Mouse (Mus musculus) adrenal gland (tissue): ENCODE measurements around the gene Zc3h12a.

Experiments used
- intact Hi-C: fragments of 180-260 bp; cut with DNase I; formaldehyde crosslinking; loops from one replicate; pipeline ENCODE4 v1.15.1; 2025
- long read RNA-seq, 2 experiments: library from polyadenylated mRNA; unstranded; transcript quantifications; one replicate each; pipeline ENCODE4 v2.0.0; 2020; ENCODE audit warnings: borderline replicate concordance in 1 of 2; ENCODE audit not compliant: insufficient replicate concordance in 1 of 2

Gene Zc3h12a
- long read RNA-seq, experiment 1: 0 reads
- long read RNA-seq, experiment 2: 0 reads

DNA sequence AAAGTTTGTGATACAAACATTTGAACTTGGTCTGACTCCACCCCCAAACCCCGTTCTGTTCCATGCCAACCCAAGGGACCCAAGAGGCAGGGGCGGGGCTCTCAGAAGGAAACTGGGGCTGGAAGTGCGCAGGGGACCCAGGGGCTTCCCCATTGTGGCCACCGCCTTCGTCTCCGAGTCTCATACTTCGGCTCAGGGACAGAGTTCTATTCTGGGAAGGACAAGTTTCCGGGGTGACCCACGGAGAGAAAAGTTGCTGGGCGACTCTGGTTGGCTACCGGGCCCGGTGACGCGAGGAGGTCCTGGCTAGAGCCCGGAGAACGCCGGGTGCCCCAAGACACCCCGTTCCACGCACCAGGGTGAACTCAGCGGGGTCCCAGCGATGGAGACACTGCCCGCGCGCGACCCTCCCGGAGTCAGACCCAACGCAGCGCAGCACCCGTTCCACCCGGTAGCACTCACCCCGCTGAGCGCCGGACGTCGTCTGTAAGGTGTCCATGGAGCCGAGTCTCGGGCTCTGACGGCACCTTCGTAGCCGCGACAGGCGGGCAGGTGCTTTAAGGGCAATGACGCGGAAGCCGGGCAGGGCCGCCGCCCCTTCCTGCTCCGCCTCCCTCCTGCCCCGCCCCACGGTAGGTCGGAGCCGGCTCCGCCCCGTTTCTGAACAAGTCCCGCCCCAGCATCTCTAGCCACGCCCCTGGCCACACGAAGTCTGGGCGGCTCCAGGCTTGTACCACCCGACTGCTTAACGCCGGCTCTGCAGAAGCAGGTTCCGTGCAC is at the start of gene Zc3h12a:
Zc3h12a (minus strand) TSS at position 536 of the 780 bp plus-strand sequence.
- intact Hi-C loops: no loop called here

DNA sequence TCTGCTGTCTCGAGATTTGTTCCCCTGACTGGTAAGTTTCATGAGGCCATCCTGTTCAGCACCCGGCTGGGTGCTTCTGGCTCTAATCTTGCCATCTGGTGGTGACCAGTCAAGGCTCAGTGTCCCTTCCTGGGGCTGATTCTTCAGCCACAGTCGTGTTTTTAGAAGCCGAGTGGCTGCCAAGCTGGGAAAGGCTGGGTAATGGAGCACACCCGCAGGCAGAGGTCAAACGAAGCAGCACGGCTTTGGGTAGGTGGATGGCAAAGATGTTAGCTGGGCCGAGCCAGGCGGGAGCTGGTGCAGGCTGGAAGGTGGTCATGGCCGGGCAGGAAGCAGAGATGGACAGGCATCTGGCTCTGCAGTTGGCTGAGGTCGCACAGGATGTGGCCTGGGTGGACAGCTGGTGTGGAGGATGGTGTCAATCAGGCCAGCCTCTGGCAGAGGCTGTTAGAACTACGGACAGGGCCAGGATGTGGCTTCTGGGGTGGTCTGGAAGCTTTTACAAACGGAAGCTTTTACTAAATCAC is 49.1 kb upstream of the Zc3h12a start:
- intact Hi-C loops: no loop called here

DNA sequence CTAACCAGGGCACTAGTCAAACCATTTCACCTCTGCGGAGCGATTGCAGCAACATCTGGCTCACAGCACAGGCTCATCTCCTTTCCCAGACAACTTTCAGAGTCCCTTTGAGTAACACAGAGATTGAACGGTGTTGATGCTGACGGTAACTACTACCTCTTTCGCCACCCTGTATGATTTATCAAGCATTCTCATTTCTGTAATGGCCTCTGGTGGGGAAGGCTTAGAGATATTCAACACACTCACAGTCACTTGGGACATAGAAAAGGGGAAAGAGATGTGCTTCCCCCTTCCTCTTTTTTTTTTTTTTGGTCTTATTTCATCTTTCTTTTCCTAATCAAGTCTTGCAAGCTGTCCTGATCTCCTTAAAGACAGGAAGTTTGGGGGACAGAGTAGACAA is 48.5 kb upstream of the Zc3h12a start:
- intact Hi-C loops: no loop called here

DNA sequence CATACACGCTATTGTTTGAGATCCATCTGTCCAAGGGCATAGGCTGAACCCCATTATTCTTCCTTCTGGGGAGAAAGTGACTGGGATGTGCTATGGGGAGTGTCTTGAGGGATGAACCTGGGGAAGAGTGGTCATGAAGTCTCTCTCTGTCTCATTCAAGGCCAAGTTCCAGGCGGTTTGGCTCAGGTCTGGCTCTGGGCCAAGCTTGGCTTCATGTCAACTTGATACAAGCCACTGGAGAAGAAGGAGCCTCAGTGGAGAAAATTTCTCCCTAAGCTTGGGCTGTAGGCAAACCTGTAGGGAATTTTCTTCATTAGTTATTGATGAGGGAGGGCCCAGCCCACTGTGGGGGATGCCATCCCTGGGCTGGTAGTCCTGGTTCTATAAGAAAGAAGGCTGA is 48.0 kb upstream of the Zc3h12a start:
- intact Hi-C loops: no loop called here

DNA sequence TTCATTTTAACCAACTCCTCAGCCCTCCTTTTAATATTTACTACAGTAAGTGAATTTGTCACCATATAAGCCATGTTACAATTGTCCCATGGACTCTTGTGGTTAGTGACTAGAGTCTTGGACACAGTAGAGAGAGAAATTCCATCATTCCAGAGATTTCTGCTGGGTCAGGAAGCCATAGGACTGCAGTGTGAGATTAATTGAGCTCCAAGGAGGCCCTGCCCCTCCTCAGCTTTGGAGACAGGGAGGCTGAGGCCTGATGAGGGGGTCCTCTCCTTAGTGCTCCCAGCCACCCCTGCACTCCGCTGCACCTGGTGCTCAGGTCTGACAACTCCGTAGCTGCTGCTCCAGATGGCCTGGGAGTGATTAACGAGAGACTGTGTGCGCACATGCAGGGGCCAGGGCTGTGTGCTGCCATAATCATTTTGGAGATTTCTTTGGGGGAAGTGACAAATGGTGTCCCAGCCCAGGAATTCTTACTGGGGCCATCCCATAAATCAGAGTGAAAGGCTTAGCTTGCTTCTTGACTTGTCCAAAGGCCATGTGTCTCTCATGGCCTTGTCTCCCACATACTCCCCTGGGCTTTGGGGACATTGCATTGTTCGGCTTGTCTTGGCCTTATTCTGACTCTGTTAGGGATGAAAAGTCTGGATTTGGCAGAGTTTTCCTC is 47.0 kb upstream of the Zc3h12a start:
- intact Hi-C loops: no loop called here

DNA sequence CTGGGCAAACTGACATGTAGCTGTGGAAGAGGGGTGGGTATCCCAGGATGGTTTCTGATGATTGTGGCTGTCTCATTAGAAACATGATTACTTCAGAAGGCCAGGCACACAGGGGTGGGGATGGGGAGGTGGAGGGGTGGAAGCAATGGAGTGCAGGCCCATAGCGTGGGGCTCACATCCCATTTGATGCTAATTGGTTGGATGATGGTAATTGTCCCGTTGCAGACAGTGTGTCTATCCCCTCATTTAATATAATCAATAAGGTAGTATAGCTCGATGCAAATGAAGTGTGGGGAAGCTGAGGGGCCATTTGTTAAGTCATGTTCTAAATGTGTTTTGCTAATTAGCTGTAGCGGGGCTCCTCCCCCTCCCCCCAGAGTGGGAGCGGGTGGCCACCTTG is 45.5 kb upstream of the Zc3h12a start:
- intact Hi-C loops: no loop called here

DNA sequence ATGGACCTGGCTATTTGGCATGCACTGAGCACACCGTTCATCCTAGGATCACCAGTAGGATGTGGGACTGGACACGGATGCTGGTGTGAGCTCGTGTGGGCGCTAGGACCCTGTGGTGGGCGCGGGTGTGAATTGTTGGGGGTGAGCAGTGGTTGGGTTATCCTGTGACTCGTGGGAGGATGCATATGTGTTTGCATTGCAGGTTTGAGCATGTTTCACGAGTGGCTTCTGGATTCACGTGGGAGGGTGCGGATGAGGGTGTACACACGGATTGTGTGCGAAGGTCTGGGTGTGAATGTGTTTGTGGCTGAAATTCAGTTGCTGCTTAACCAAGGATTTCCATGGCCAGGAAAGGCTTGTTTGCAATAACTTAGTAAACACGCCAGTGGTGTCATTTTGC is 45.1 kb upstream of the Zc3h12a start:
- intact Hi-C loops: no loop called here

DNA sequence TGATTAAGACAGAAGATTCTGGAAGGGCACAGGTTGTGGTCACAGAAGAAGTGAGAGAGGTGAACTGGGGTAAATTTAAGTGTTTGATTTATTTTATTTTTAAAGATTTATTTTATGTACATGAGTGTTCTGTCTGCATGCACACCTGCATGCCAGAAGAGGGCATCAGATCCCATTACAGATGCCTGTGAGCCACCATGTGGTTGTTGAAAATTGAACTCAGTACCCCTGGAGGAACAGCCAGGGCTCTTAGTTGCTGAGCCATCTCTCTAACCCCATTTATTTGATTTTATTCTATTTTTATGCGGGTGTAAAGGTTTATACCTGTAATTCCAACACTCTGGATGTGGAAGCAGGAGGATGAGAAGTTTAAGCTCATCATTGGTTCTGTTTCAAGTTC is 40.1 kb upstream of the Zc3h12a start:
- intact Hi-C loops: loop anchor here (10.0 kb wide), 1 partner anchor 537 kb away; no protein-coding TSS in a partner anchor

DNA sequence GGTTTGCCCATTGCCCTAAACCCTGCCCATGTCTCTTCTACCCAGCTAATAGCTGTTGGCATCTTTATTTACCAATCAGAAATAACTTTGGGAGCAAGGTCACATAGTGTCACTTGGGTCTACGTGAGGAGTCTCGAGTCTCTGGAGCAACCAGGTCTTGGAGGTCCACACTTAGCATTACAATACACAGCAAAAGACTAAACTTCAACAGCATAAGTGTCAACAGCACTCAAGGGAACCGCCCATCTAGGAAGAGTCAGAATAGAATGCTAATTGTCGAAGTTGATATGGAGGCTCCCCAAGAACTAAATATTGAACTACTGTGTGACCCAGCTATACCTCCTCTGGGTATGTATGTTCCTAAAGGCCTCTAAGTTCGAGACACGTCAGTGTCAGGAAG is 37.2 kb upstream of the Zc3h12a start:
- intact Hi-C loops: loop anchor here (5.0 to 10.0 kb wide), 3 partner anchors 57 to 797 kb away; no protein-coding TSS in a partner anchor

DNA sequence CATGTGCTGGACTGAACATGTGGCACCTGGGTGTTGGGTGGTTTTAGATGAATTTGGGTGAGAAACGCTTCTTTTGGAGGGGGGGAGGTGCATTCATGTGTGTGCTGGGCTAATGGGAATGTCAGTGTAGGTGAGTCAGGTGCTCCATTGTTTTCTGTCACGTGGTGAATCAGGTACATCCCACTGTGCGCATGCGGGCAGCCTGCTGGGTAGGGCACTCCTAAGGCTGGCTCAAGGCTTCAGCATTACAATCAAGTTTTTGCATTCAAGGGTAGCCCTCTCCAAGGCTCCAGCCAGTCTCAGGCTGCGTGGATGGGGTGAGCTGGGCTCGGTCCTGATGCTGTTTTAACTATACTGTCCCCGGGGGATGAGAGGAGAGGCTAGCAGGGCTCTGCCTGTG is 35.1 kb upstream of the Zc3h12a start:
- intact Hi-C loops: loop anchor here (5.0 to 10.0 kb wide), 3 partner anchors 60 to 800 kb away; no protein-coding TSS in a partner anchor

DNA sequence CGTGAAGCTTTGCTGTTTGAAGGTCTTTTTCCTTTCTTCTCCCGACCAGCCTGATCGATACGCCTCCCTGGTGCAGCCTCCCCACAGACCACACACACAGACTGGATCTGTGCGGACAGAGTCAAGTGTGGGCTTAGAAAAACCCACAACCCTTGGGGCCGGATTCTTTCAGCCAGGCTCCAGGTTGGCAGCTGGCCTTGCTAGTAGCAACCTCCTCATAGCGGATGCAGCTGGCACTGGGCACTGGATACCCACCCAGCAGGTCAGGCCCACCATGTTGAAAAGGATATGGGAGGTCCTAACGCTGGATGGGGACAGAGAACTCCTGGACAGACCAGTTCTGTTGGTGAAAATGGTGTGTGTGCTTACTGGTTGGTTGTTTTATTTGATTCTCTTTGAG is 33.8 kb upstream of the Zc3h12a start:
- intact Hi-C loops: loop anchor here (5.0 to 10.0 kb wide), 3 partner anchors 61 to 801 kb away; no protein-coding TSS in a partner anchor

DNA sequence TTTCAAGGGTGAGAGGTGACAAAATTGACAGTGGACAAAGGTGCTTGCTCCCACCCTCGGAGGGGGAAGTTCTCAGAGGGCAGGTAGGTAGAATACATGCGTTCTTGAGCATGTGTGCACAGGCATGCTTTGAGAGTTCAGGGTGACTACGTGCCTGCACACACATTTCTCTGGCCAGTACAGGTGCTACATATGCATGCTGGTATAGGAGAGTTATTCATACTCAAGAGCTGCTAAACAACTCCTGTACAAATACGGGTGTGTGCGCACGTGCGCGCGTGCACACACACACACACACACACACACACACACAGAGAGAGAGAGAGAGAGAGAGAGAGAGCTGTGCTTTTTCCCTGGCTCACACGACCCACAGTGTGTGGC is 33.3 kb upstream of the Zc3h12a start:
- intact Hi-C loops: loop anchor here (5.0 to 10.0 kb wide), 3 partner anchors 61 to 801 kb away; no protein-coding TSS in a partner anchor

DNA sequence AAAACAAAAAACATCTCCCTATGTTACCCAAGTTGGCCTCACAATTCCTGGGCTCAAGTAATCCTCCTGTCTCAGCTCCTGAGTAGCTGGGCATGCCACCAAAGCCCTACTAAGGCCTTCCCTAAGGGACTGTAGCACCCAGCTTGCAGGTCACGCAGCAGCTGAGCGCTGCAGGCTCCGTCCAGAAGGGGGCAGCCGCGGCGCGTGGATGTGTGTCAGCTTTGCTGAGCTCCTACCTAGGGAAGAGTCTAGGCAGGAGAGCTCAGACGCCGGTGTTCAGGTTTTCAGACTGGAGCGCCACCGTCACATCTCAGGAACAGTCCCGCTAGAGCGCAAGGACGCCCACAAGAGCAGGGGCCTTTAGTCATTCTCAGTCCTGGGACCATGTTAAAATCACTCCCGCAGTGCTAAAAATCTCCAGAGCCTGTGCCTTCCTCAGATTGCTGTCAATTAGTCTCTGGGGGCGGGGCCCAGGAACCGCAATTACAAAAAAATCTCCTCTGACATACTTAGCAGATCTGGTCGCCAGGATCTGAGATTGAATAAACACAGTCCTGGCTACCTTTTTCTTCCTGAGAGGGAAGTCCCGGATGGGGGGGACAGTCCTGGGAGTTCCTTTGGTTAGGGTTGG is 32.8 kb upstream of the Zc3h12a start:
- intact Hi-C loops: loop anchor here (5.0 to 10.0 kb wide), 3 partner anchors 62 to 802 kb away; no protein-coding TSS in a partner anchor

DNA sequence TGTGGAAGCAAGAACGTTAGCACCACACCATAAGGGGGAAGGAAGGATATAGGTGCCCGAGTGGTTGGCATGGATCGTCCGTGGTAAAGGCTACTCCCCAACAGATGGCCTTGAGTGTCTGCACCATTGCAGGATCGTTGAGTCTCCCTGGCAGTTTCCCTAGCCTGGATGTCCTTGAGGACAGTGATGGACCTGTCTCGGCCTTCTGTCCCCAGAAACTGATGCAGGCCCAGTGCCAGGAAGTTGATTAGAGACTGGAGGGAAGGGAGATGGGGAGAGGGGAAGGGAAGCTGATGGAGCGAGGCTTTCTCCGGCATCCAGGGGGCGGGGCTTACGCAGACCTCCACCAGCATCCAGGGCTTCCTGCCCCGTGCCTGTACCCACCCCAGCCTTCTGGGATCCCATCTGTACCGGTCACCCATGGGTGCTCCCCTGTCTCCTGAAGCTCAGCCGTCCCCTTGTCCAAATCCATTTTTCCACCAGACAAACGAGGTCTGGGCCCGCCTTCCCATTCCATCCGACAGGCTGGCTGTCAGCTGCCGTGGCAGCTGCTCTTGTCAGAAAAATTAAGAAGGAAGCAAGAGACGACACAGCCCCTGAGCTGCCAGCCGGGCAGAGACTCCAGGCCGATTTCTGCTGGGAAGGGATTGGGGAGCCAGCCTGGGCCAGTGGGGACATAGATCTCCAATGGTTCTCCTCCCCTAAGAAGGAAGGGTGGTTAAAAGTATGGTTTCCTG is 31.1 kb upstream of the Zc3h12a start:
- intact Hi-C loops: no loop called here

DNA sequence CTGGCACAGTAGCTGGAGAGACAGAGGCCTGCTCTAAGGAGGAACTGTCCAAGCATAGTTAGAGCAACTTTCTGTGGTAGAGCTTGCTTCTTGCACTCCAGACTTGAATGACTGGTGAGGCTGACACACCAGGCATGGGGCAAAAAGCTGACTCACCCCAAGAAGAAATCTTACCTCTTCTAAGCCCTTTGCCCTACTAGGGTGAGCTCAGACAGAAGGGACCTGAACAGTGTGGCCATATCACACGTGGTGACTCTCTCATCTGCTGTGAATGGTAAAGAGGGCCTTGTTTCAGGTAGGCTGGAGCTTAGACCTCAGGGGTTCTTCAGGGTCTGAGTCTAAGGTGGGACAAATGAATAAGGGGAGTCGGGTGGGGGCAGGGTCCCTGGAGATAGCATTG is 30.4 kb upstream of the Zc3h12a start:
- intact Hi-C loops: no loop called here

DNA sequence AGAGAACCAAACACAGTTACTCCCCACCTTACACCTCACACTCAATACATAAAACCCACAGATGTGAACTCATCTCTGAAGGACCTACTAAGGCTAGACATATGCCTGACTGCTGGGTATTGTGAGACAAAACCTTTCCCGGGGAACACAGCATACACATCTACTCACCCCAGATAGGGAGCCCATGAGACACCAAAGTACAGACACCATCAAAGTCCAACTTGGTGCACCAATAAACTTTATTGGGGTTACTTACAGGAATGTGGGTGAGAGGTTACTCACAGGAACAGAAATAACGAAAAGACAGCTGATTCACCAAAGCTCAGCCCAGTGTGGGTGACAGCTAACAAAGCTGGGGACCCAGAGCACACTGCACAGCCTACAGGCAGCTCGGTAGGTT is 29.7 kb upstream of the Zc3h12a start:
- intact Hi-C loops: no loop called here

DNA sequence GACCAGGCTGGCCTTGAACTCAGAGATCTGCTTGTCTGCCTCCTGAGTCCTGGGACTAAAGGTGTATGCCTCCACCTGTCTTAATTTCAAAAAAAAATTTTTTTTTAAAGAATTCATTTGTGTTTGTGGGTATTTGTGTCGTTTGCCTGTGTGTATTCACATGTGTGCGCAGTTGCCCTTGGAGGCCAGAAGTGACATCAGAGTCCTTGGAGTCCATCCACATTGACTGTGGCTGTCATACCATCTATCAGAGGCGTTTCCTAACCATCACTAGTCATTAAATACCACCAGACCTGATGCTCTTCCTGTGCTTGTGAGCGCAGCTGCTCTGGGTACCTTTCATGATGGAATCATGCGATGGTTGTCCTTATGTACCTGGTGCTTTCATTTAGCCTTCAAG is 28.0 kb upstream of the Zc3h12a start:
- intact Hi-C loops: no loop called here

DNA sequence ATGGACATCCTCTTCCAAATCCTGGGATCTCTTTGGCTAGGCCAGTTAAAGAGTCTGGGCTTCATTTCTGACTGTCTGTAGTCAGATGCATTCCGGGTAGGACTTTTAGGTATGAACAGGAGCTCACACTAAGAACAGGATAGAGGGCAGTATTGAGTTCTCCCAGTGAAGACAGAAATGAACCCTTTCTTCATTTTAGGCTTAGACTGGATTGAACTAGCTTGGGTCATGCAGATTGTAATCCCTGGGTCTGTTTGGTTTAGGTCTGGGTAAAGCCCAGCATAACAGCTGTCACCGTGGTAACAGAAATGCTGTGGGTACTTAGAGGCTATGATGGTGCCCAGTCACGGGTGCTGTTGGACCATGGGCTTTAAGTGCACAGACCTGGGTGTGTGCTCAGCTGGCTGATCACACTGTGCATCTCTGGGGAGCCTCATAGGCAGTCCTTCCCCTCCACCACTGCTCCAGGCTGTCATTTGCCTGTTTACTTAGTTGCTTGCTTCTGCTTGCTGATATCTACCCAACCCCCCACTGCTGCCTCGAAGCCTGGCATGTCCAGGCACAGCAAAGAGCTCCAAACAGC is 26.1 kb upstream of the Zc3h12a start:
- intact Hi-C loops: no loop called here

DNA sequence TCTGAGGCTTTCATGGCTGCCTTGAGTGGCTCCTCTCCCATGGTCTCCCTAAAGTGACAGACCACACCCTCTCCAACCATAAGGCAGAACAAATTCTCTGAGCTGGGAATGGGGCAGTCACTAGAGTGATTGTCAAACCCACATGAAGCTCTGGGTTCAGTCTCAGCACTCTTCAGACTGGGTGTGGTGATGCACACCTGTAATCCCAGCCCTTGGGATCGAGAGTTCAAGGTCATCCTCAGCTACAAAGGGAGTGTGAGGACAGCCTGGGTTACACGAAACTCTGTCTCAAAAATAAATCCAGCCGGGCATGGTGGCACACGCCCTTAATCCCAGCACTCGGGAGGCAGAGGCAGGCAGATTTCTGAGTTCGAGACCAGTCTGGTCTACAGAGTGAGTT is 24.8 kb upstream of the Zc3h12a start:
- intact Hi-C loops: no loop called here

DNA sequence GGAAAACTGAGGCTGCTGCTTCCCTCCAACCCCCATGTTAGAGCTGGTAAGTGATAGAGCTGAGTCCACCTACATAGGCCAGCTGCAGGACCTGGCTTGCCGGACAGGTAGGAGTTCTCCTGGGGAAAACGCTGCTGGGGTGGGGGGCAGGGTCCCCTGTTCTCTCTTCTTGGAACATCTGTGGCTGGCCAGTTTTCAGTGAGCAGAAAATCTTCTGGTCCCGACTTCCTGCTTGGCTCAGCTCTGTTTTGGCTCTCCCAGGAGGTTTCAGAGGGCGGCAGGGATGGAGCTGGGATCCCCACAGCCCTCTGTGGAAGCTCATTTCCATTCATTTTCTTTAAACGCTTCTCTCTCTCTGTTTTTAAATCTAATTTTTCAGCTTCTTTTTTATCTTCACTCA is 21.8 kb upstream of the Zc3h12a start:
- intact Hi-C loops: no loop called here

DNA sequence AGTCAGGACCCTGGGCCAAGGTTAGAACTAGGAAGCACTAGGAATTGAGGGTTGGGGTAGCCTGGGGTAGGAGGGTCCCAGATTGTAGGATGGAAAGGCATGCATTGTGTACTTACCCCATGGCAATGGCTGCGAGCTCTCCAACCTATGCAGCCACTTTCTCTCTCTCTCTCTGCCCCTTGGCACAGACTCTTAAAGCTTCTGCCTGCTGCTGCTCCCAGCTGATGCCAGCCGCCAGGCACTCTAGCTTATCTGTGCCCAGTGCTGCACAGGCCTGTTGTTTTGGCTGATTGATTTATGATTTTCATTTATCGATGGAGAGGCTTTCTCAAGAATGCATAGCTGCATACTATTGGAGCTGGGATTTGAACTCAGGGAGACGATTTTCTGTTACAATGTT is 20.3 kb upstream of the Zc3h12a start:
- intact Hi-C loops: no loop called here
